Mouse (Mus musculus) embryonic stem cell, embryonic (primary cell): Measurements from ENCODE around the gene Slain1.

Source experiments
- CTCF ChIA-PET, 4 experiments: fragments of 300-600 bp in 2 of 4; fragments of 350-600 bp in 2 of 4; sonication (Branson Sonifier 250); formaldehyde crosslinking; loops; one replicate each; lab custom pipeline; 2022; ENCODE audit warnings: inconsistent platforms in 2 of 4; lab: Charles Lee
- POLR2A ChIA-PET, 4 experiments: fragments of 300-600 bp in 2 of 4; fragments of 350-600 bp in 2 of 4; sonication (Branson Sonifier 250); formaldehyde crosslinking; loops; one replicate each; lab custom pipeline; 2022; ENCODE audit warnings: antibody characterized with exemption in 4 of 4, inconsistent platforms in 1 of 4; lab: Charles Lee

Gene Slain1

DNA sequence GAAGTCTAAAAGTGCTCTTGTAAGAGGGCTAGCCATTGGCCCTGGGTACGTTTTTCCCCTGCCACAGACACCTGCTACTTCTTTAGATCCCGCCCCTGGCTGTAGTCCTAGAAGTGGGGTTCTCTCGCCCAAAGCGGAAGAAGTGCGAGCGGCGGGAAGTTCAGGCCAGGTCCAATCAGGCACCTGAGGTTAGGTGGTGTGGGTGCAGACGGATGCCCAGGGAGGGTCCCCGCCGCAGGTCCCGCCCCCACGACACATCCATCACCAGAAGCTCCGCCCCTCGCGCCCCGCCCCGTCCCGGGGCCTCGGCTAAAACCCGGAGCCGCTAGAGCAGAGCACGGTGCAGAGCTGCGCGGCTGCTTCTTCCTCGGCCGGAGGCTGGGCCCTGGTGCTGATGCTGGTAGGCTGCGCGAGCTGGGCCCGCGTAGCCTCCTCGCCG lies at the start of gene Slain1:
Gene Slain1, plus strand, starts transcription at position 333 of the 439 bp plus-strand sequence.
- ChIA-PET CTCF (no interaction called here), POLR2A (interaction anchor here in 3 of 4 experiments (0.7 to 1.8 kb wide), 11 partner anchors 10 to 1527 kb away, joined by 3 to 5 read pairs (median 4); partner anchors contain the start of genes Mycbp2 (in 2 of the 3), Kctd12 (in 1 of the 3) and Rbm26 (in 1 of the 3))

DNA sequence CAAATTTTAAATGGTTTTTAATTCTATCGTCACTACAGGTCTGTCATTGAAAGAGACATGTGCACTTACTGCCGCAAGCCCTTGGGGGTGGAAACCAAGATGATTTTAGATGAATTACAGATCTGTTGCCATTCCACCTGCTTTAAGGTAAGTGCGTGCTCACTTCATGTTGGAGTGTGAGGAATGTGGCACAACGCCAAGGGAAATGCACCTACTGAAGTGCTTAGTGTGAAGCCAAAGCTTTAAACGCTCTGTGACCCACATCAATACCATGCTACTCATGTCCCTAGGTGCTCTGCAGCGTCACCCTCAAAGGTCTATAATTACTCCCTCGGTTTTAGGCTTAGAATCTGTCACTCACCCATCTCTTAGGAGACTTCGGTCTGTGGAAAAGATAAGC lies 42.0 kb upstream of the Slain1 start:
- ChIA-PET POLR2A (no interaction called here), CTCF (no interaction called here)

DNA sequence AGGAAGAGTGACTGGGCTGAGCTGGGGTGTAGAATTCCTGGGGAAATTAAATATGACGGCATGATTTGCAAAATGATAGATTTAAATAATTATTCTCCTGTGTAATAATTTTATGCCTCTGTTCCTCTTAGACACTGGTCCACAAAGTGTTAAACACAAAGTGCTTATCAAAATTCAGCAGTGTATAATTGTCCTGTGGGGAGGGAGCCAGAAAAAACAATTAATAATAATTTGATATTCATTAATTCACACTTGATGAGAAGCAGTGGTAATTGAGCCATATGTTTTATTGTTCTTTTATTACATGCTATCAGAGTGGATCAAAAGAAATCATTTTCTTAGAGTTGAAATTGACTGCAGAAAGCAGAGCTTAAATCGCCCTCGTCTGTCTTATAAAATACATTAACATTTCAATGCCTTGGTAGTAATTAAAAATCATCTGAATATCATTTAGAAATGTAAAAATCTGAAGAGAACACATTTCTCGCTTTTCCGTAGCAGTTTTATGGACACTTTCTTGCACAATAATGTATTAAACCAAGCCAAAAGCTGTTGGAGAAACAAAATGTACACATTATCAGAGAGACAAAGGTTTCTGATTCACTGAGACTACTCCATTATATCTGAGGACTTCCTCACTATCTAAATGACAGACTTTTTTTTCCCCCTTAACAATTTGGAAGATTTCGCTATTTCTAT lies 36.3 kb upstream of the Slain1 start:
- CTCF ChIA-PET = no interaction called here
- POLR2A ChIA-PET = no interaction called here

DNA sequence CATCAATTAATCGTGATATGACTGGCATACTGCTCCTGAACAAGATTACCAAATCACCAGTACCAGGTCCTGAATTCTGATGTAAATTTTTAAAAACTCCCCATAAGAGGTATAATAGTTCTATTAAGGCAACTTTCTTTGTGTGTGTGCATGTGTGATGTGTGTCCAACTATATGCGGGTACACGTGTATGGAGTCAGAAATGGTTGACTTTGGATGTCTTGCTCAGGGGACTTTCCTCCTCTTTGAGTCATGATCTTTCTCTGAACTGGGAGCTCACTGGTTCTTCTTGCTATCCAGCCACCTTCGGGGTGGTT lies 35.8 kb upstream of the Slain1 start:
- ChIA-PET POLR2A (no interaction called here), CTCF (interaction anchor here in 2 of 4 experiments (0.5 to 0.6 kb wide), 2 partner anchors 16 to 404 kb away, joined by 3 to 5 read pairs; no protein-coding TSS in a partner anchor)

DNA sequence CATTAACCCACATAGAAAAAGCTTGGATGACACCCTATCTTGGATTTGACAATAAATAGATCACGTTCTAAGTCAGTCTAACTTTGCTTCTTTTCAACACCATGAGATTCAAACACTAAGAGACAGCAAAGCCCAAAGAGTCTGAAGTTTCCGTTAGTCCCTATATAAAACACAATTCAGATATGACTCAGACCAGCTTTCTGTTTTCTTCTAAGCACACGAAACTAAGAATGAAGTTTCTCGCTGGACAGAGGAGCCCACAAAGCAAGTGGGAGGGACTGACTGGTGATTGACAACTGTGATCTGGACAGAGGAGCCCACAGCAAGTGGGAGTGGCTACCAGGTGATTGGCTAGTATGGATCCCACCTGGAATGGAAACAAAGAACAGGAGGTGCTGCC lies 30.3 kb upstream of the Slain1 start:
- ChIA-PET POLR2A (interaction anchor here in 1 of 4 experiments (0.5 kb wide), 1 partner anchor 9 kb away, joined by 3 read pairs; no protein-coding TSS in a partner anchor), CTCF (no interaction called here)

DNA sequence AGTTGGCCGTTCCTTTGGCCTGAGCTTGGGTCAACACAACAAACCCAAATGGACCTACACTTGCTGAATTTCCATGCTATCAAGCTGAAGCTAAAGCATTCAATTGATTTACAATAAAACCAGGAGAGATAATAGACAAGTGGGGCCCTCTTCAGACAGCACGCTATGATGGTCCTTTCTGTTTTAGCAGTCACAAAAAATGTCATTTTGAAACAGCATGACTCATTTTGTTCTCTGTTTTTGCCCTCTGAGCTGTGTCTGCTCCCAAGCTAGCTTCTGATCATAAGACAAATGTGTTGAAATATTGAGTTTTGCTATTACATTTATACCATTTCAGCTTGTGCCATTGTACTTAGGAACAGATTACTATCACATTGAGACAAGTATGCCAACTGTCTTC lies 28.8 kb upstream of the Slain1 start:
- ChIA-PET CTCF (interaction anchor here in 1 of 4 experiments (0.6 kb wide), 1 partner anchor 235 kb away, joined by 4 read pairs; no protein-coding TSS in a partner anchor), POLR2A (no interaction called here)

DNA sequence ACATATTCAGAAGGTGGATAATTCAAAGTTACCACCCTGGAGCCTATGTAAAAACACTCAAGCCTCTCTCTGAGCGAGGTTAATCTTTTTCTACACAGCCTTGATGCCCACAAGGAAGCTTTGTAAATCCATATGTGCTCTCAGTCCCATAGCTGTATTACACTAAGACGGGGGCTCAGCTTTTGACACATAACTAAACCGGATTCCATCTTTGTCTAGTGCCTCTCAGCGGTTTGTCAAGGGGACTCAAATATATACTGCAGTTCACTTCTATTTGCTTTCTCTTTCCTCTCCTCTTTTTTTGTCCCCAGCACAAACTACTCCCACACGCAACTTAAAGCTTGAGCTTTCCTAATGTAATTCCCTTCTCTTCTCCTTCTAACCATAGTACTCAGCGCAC lies 23.9 kb upstream of the Slain1 start:
- CTCF ChIA-PET = no interaction called here
- POLR2A ChIA-PET = no interaction called here

DNA sequence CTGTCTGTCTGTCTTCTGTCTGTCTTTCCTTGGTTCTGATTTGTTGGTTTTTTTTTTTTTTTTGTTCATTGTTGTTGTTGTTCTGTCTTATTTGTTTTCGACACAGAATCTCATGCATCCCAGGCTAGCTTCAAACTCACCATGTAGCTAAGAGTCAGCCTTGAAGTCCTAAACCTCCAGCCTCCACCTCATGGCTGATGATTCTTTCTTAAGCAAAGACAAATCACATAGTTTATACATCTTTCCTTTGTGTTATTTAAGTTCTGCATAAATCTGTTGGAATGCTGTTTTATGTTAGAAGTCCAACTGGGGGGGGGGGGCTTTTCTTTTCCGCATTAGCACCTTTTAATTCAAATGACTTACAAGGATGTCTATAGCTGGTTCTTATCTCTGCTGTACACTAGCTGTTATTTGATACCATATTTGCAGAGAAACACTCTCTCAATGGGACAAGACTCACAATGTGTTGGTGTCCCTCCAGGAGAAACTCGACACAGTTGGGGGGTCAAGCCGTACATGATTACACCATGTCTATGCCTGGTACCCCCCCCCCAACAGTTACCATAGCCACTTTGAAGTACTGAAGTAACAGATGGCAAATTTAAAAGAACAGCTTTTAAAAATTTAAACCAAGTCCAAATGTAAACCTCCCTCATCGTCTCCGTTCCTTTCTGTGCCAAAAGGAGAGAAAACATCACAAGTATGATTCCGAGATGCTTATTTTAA lies 20.2 kb upstream of the Slain1 start:
- ChIA-PET POLR2A (interaction anchor here in 1 of 4 experiments (0.7 kb wide), 1 partner anchor 229 kb away, joined by 3 read pairs; no protein-coding TSS in a partner anchor), CTCF (interaction anchor here in 3 of 4 experiments (0.6 to 0.7 kb wide), 4 partner anchors 15 to 185 kb away, joined by 3 to 6 read pairs (median 4); no protein-coding TSS in a partner anchor)

DNA sequence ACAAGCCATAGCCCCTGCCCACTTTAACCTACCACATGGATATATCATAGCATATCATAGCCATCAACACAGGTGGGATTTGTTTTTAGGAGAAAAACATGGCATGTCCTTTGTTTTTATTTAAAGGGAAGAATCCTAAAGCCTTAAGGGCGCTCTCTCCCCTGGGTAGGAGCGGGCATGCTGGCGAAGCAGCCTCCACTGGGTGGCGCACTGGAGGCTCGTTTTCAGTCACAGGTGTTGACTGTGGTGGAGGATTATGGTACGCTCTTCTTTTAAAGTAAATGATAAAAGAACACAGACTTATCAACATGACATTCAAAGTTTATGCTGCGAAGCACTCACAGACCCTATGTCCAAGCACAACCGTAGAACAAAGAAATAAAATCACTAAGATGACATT lies 19.5 kb upstream of the Slain1 start:
- CTCF ChIA-PET = no interaction called here
- POLR2A ChIA-PET = no interaction called here

DNA sequence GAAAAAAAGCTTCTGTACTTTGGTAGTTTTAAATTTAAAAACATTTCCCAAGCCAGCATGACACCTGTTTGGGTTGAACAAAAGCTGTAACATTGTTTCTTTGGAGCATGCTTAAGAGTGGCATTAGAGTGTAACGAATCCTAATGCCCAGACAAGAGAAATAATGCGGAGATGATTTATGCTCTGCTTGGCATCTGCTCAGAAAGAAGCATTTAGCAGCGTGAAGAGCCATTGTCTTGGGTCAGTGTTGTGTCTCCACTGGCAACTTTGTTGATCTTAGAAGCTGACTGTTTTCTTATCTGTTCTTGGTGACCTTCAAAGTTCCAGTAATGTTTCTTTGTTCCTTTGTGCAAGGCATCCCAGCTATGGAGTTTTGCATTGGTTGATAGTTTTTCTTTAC lies 6.1 kb upstream of the Slain1 start:
- POLR2A ChIA-PET = no interaction called here
- CTCF ChIA-PET = no interaction called here

DNA sequence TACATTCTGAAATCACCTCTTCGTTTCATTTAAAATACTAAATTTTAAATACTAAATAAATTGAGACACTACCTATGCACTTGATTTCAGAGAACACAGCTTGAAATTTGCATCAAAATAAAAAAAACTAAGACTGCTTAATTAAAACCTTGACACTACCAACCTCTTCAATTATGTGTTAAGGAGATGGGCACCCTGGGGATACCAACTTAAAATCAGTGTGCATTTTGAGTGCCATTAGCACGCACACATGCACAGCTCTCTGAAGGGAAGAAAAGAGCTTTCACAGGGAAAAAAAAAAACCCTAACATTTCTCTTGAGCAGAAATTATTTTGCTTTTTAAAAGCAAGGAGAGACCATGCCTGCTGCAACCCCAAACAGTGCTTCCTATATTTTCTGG lies 2.0 kb upstream of the Slain1 start:
- ChIA-PET POLR2A (interaction anchor here in 1 of 4 experiments (0.6 kb wide), 1 partner anchor 1908 kb away, joined by 3 read pairs; no protein-coding TSS in a partner anchor), CTCF (no interaction called here)

DNA sequence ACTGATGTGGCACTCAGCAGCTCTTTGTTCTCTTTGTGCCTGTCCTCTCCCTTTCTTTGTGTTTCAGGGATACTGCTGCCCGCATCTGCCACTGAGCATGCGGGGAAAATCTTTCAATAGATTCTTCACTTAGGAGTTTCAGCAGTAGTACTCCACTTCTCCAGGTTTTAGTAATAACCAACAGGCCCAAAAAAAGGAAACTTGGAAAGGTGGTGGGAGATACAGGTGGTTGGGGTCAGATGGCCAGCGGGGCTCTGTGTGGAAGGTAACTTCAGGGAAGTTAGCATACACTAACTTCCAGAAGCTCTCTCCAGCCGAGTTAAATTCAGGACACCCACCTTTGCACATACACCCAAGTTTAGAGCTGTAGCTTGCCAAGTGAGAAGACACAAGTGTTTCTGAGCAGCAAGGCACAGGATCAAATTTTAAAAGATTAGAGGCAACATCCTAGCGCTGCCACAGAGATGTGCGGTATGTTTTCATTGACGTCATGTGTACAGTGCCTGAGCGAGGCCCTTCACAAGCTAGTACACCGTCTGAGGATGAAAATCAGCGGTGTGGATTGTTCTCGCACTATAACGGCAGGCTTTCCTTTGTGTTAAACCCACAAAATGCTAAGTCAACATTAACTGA lies 1.3 kb upstream of the Slain1 start:
- ChIA-PET CTCF (no interaction called here), POLR2A (interaction anchor here in 2 of 4 experiments (0.5 to 0.6 kb wide), 2 partner anchors 578 to 1909 kb away, joined by 3 read pairs; no protein-coding TSS in a partner anchor)

DNA sequence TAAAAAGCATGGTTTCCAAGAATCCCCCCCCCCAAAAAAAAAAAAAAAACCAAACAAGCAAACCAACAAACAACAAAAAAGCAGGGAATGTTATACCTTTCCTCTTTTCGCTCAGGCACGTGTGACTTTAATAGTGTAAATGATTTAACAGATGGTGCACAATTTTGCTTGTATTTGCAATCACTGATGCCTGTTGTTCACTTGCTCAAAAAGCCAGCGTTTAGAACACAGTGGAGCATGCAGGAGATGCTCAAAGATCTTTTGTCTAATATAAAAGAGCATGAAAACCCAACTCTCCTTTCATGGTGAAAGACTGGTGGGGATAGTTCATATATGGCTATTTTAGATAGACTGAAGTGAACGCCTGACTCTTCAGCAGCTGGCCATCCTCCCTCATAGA lies 726 bp upstream of the Slain1 start:
- CTCF ChIA-PET = no interaction called here
- POLR2A ChIA-PET = interaction anchor here in 2 of 4 experiments (0.5 to 1.8 kb wide), 6 partner anchors 30 to 1528 kb away, joined by 3 to 5 read pairs (median 4); partner anchors contain the start of genes Mycbp2 (in 2 of the 2), Kctd12 (in 1 of the 2) and Rbm26 (in 1 of the 2)

DNA sequence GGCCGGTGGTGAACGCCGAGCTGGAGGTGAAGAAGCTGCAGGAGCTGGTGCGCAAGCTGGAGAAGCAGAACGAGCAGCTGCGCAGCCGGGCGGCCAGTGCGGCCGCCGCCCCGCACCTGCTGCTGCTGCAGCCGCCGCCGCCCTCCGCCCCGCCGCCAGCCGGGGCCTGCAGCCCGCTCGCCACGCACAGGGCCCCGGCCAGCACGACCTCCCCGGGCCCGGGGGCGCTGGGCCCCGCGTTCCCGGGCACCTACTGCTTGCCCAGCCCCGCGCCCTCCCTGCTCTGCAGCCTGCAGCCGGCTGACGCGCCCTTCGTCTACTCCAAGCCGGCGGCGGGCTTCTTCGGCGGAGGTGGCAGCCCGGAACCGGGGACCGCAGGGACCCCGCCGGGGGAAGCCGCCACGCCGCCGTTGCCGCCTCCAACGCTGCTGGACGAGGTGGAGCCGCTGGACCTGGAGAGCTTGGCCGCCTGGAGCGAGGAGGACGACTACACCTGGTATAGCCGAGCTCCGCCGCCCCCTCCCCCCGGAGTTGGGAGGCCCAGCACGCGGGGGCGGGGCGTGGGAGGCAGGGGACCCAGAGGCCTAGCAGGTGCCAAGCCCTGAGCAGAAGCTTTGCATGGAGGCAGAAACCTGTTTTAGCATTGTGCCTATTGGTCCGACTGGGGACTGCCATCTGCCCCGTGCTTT lies 529 bp downstream of the Slain1 start:
- ChIA-PET POLR2A (interaction anchor here in 3 of 4 experiments (0.6 to 1.8 kb wide), 16 partner anchors 10 to 1781 kb away, joined by 3 to 5 read pairs (median 4); partner anchors contain the start of genes Mycbp2 (in 2 of the 3), Kctd12 (in 1 of the 3) and Rbm26 (in 1 of the 3)), CTCF (interaction anchor here in 1 of 4 experiments (0.7 kb wide), 1 partner anchor 559 kb away, joined by 6 read pairs; no protein-coding TSS in a partner anchor)

DNA sequence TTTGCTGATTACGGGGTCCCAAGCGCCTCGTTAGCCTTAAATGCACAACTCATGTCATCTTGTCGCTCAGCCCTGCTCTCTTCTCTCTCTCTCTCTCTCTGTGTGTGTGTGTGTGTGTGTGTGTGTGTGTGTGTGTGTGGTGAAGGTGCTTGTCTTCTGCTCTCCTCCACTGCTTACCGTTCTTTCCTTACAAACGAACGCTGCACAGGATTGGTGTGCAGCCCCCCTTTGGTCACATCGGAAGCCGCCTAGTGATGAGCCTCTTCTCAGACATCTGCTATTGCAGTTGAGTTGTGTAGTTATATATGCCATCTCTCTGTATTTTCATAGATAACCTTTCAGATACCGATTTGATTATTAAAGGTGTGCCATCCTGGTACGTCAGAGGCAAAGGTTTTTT lies 1.1 kb downstream of the Slain1 start:
- ChIA-PET CTCF (interaction anchor here in 1 of 4 experiments (0.7 kb wide), 1 partner anchor 560 kb away, joined by 6 read pairs; no protein-coding TSS in a partner anchor), POLR2A (interaction anchor here in 3 of 4 experiments (0.6 to 1.8 kb wide), 10 partner anchors 9 to 1782 kb away, joined by 3 to 5 read pairs (median 4); partner anchors contain the start of gene Mycbp2 (in 1 of the 3))

DNA sequence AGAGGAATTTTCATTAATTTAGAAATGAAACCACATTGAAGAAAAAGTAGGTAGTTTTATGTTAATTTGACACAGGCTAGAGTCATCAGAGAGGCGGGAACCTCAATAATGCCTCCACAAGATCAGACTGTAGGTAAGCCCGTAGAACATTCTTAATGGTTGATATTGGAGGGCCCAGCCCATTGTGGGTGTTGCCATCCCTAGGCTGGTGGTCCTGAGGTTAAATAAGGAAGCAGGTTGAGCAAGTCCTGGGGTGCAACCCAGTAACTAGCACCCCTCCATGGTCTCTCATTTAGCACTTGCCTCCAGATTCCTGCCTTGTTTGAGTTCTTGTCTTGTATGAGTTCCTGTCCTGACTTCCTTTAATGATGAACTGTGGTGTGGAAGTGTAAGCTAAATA lies 1.5 kb downstream of the Slain1 start:
- ChIA-PET CTCF (no interaction called here), POLR2A (interaction anchor here in 1 of 4 experiments (0.6 kb wide), 1 partner anchor 33 kb away, joined by 4 read pairs; no protein-coding TSS in a partner anchor)

DNA sequence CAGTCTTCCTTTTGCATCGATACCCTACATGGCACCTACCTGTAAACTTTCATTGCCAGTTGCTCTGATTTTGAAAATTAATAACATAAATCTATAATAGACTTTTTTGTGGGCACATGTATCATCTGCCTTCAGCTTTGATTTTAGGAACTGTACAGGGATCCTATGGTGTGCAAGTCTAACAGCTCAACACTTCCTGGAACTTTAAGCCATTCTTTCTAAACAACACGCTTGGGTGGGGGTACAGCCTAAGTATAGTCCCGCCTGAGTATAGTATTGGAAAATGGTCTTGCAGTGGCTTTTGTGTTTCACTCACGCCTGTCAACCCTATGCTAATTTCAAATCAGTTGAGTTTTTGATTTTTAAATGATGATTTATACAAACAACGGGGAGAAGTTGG lies 2.5 kb downstream of the Slain1 start:
- POLR2A ChIA-PET = no interaction called here
- CTCF ChIA-PET = no interaction called here

DNA sequence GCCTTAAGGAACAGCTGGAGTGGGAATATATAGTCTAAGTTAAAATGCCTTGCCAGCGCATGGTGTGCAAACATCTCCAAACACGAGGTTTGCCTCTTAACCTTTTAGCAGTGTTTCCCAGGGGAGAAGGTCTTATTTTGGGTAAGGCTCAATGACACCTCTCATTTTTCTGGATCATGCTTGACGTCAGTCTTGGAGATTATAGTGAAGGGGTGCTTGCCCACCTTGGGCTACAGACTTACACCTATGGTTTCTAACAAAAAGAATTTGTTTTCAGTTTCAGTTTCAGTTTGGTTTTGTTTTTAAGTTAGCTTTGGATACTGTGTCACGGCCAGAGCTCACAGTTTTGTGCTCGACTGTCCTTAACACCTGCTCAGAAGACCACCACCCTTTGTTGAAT lies 3.8 kb downstream of the Slain1 start:
- ChIA-PET POLR2A (no interaction called here), CTCF (no interaction called here)
